9 mouse cellular contexts compared by ENCODE assay signal in the genomic region with DNA sequence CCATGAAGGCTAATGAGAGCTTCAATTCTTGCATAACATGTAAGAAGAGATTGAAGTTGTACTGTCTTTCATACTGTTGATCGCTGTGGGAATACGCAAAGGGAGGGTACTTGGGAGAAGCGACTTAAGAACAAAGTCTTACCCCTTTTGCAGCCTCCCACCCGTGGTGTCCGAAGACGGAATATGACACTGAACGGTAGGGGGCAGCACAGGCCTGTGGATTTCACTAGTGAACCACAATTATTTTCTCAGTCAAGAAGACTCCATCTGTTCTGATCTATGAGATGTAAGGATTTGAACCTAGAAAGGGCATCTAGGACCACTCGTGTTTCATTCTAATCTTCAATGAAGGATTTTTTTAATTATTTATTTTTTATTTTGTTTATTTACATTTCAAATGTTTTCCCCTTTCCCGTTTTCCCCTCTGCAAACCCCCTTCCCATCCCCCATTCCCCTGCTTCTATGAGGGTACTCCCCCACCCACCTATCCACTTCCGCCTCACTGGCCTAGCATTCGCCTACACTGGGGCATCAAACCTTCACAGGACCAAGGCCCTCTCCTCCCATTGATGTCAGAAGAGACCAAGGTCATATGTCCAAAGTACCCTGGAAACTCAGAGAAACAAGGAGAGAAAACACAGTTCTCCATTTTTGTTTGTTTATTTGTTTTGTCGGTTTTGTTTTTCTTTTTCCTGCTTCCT. TPM values are rescaled to one million over a fixed set of nuclear protein-coding genes. Genes with fewer than 3 reads are reported as not detected.
A peak's percentile ranks its signal among the peaks of the same experiment; 100 is the strongest.
DNase-seq lines count a peak whose midpoint lies in the region; ATAC-seq and TF ChIP-seq lines count a peak whose summit lies in the region.
"Had no signal": no experiment of that assay in that cellular context is flagged by ENCODE, and none has a peak within 500 bp of the region (broad histone marks: within the 10 kb centered on the region; RNA-seq: fewer than 3 reads in every experiment).

No protein-coding gene starts in this region.

- peak; percentile 72 for ATAC-seq in embryonic facial prominence, embryonic 15.5 days (ENCODE audit: insufficient number of reproducible peaks, low FRiP score, low TSS enrichment, low read depth)
- peak; percentile 65; the same call in 1 of the 2 replicates for ATAC-seq in lung, embryonic 14.5 days (ENCODE audit: insufficient read depth)

- intact Hi-C loops in heart, postnatal 10 days (cut with DNase I), result loop anchor here (1.0 to 5.0 kb wide), 5 partner anchors 37 to 379 kb away; no protein-coding TSS in a partner anchor

- TF ChIP-seq CTCF in ES-Bruce4 (IDR thresholded peaks at IDR 0.05; ENCODE audit: low read depth, low read length), result peak; percentile 57
- peak; percentile 52 for TF ChIP-seq CTCF in bone marrow, adult 2 months (IDR thresholded peaks at IDR 0.05; ENCODE audit: control insufficient read depth, insufficient read depth, low read length)
- TF ChIP-seq CTCF in lung, embryonic 14.5 days (IDR thresholded peaks at IDR 0.05; ENCODE audit: low read depth), result peak; percentile 85

- DNase-seq in heart, postnatal 10 days, result peak; percentile 88 to 94
- DNase-seq in large intestine, adult 2 months (ENCODE audit: low read depth, low spot score), result peak; percentile 29
- DNase-seq in lung, embryonic 14.5 days, result peak; percentile 94
- peak; percentile 92 for DNase-seq in retina, embryonic 14.5 days (ENCODE audit: low spot score)
- peak; percentile 72 to 78 for DNase-seq in thymus, postnatal 36 days

- no peak overlapping the region for H3K4me2 ChIP-seq in embryonic facial prominence, embryonic 15.5 days (replicated peaks)
- H3K4me2 ChIP-seq in lung, embryonic 14.5 days, result no peak overlapping the region
- H3K4me2 ChIP-seq: liver, embryonic 15.5 days had no signal

- H3K27ac ChIP-seq in ES-Bruce4 (ENCODE audit: insufficient read depth, low read length), result no peak overlapping the region
- no peak overlapping the region for H3K27ac ChIP-seq in bone marrow, adult 2 months (ENCODE audit: control insufficient read depth, insufficient read depth, low read depth, low read length, poor library complexity)
- no peak overlapping the region for H3K27ac ChIP-seq in embryonic facial prominence, embryonic 15.5 days (replicated peaks)
- H3K27ac ChIP-seq in lung, embryonic 14.5 days (ENCODE audit: low read depth), result no peak overlapping the region
- H3K27ac ChIP-seq: liver, embryonic 15.5 days had no signal

- TF ChIP-seq POLR2A in ES-Bruce4 (IDR thresholded peaks at IDR 0.05; ENCODE audit: insufficient read depth, low read length), result no peak
- TF ChIP-seq POLR2A in bone marrow, adult 2 months (IDR thresholded peaks at IDR 0.05; ENCODE audit: borderline replicate concordance, control insufficient read depth, low read depth, low read length), result no peak

- no peaks in the 10 kb centered on the region for H3K9me3 ChIP-seq in ES-Bruce4 (replicated peaks; ENCODE audit: control insufficient read depth, insufficient read depth, low read length, poor library complexity, severe bottlenecking)
- H3K9me3 ChIP-seq in embryonic facial prominence, embryonic 15.5 days (replicated peaks), result no peaks in the 10 kb centered on the region
- H3K9me3 ChIP-seq in lung, embryonic 14.5 days (ENCODE audit: low read depth, low read length), result no peaks in the 10 kb centered on the region
- H3K9me3 ChIP-seq: liver, embryonic 15.5 days had no signal

- no peaks in the 10 kb centered on the region for H3K36me3 ChIP-seq in ES-Bruce4 (ENCODE audit: control insufficient read depth, insufficient read depth, low read length, poor library complexity, severe bottlenecking)
- H3K36me3 ChIP-seq in embryonic facial prominence, embryonic 15.5 days, result no peaks in the 10 kb centered on the region
- no peaks in the 10 kb centered on the region for H3K36me3 ChIP-seq in lung, embryonic 14.5 days (ENCODE audit: insufficient read depth)
- H3K36me3 ChIP-seq: liver, embryonic 15.5 days had no signal

- no peak overlapping the region for H3K4me3 ChIP-seq in ES-Bruce4 (ENCODE audit: low read depth, low read length)
- H3K4me3 ChIP-seq in bone marrow, adult 2 months (replicated peaks; ENCODE audit: control insufficient read depth, low read depth, low read length), result no peak overlapping the region
- H3K4me3 ChIP-seq in embryonic facial prominence, embryonic 15.5 days (replicated peaks), result no peak overlapping the region
- no peak overlapping the region for H3K4me3 ChIP-seq in lung, embryonic 14.5 days (ENCODE audit: low read depth, low read length)
- H3K4me3 ChIP-seq: liver, embryonic 15.5 days had no signal

- no peaks in the 10 kb centered on the region for H3K27me3 ChIP-seq in ES-Bruce4 (ENCODE audit: control insufficient read depth, insufficient read depth, low read length, poor library complexity, severe bottlenecking)
- H3K27me3 ChIP-seq in embryonic facial prominence, embryonic 15.5 days, result no peaks in the 10 kb centered on the region
- no peaks in the 10 kb centered on the region for H3K27me3 ChIP-seq in lung, embryonic 14.5 days (ENCODE audit: insufficient read depth, low read length)
- H3K27me3 ChIP-seq: liver, embryonic 15.5 days had no signal

- H3K4me1 ChIP-seq in ES-Bruce4 (ENCODE audit: control insufficient read depth, insufficient read depth, low read length), result no peaks in the 10 kb centered on the region
- no peaks in the 10 kb centered on the region for H3K4me1 ChIP-seq in bone marrow, adult 2 months (ENCODE audit: control insufficient read depth, insufficient read depth, low read length)
- no peaks in the 10 kb centered on the region for H3K4me1 ChIP-seq in embryonic facial prominence, embryonic 15.5 days
- H3K4me1 ChIP-seq in lung, embryonic 14.5 days (ENCODE audit: insufficient read depth), result no peaks in the 10 kb centered on the region
- H3K4me1 ChIP-seq: liver, embryonic 15.5 days had no signal

- 37% methylated on average over 12 of the region's 12 CpGs for WGBS in bone marrow, adult 2 months
- 37% methylated on average over 12 of the region's 12 CpGs for WGBS in embryonic facial prominence, embryonic 15.5 days
- WGBS in large intestine, adult 2 months, result 43% methylated on average over 12 of the region's 12 CpGs
- WGBS in lung, embryonic 14.5 days, result 32% methylated on average over 12 of the region's 12 CpGs

- no peak overlapping the region for H3K9ac ChIP-seq in ES-Bruce4 (ENCODE audit: low read depth, poor library complexity, severe bottlenecking)
- H3K9ac ChIP-seq in embryonic facial prominence, embryonic 15.5 days, result no peak overlapping the region
- H3K9ac ChIP-seq in lung, embryonic 14.5 days, result no peak overlapping the region
- H3K9ac ChIP-seq: liver, embryonic 15.5 days had no signal

- TF ChIP-seq EP300 in ES-Bruce4 (IDR thresholded peaks at IDR 0.05; ENCODE audit: insufficient read depth, low read depth, low read length), result no peak

RNA-seq across cellular contexts. Expression of gene Plod2, which starts 42.2 kb away (rescaled TPM):
- polyA plus RNA-seq in ES-Bruce4 (2011; ENCODE audit: insufficient read depth, insufficient read length, low read depth, missing spikeins), result 75.5 and 79.7 TPM in 2 replicates
- 0.45 and 3.3 TPM in 2 replicates for polyA plus RNA-seq in bone marrow, adult 2 months (2011; ENCODE audit: insufficient read depth, insufficient read length, low replicate concordance, missing spikeins)
- 43.5 and 47.5 TPM in 2 replicates for polyA plus RNA-seq in embryonic facial prominence, embryonic 15.5 days (2015; fragmentation: Nextera tagmentation; extraction: Ambion mirVana)
- 10 to 100 TPM; 22.8 to 23.9 TPM for total RNA-seq in heart, postnatal 10 days (2021)
- polyA plus RNA-seq in large intestine, adult 2 months (2012; rRNA removed), result 1.3 and 1.9 TPM in 2 replicates
- polyA plus RNA-seq in lung, embryonic 14.5 days (2014; fragmentation: Nextera tagmentation; extraction: Ambion mirVana), result 47.4 and 48.6 TPM in 2 replicates

RNA-seq across cellular contexts. Expression of gene Plscr4, which starts 42.7 kb away (rescaled TPM):
- not detected in 2 replicates for polyA plus RNA-seq in ES-Bruce4 (2011; ENCODE audit: insufficient read depth, insufficient read length, low read depth, missing spikeins)
- polyA plus RNA-seq in bone marrow, adult 2 months (2011; ENCODE audit: insufficient read depth, insufficient read length, low replicate concordance, missing spikeins), result 1.7 and 2.5 TPM in 2 replicates
- 6.4 and 7.5 TPM in 2 replicates for polyA plus RNA-seq in embryonic facial prominence, embryonic 15.5 days (2015; fragmentation: Nextera tagmentation; extraction: Ambion mirVana)
- 10 to 100 TPM; 13.8 to 15.9 TPM for total RNA-seq in heart, postnatal 10 days (2021)
- polyA plus RNA-seq in large intestine, adult 2 months (2012; rRNA removed), result 1.8 and 2.5 TPM in 2 replicates
- polyA plus RNA-seq in lung, embryonic 14.5 days (2014; fragmentation: Nextera tagmentation; extraction: Ambion mirVana), result 16.0 and 16.9 TPM in 2 replicates

Comparison
In these comparisons a context has a peak if more than half of its experiments do, and no peak if none do; other contexts are left out.
1. DNase-seq: peak in every context shown above with its lines; median percentile 94 in lung, embryonic 14.5 days; 92 in retina, embryonic 14.5 days; 91 in heart, postnatal 10 days; 75 in thymus, postnatal 36 days; 29 in large intestine, adult 2 months.
2. RNA of gene Plod2, which starts 42.2 kb away (polyA plus RNA-seq): 75.5 to 79.7 TPM in ES-Bruce4, 43.5 to 47.5 TPM in embryonic facial prominence, embryonic 15.5 days and 47.4 to 48.6 TPM in lung, embryonic 14.5 days; 0.45 to 3.3 TPM in bone marrow, adult 2 months and 1.3 to 1.9 TPM in large intestine, adult 2 months; every median in the first group is over 10 times any median in the second.
3. Peak in every context shown above with its lines, with median percentiles within 50 percentile points of each other: CTCF ChIP-seq.